Mouse (Mus musculus) urinary bladder, postnatal 4 days (tissue): ENCODE measurements around the gene Dap.

Experiments
- DNase-seq, 2 experiments: peaks; one replicate each; pipeline ENCODE4 v3.0.0; 2021 to 2022; ENCODE audit warnings: low spot score in 2 of 2

Gene Dap

DNA sequence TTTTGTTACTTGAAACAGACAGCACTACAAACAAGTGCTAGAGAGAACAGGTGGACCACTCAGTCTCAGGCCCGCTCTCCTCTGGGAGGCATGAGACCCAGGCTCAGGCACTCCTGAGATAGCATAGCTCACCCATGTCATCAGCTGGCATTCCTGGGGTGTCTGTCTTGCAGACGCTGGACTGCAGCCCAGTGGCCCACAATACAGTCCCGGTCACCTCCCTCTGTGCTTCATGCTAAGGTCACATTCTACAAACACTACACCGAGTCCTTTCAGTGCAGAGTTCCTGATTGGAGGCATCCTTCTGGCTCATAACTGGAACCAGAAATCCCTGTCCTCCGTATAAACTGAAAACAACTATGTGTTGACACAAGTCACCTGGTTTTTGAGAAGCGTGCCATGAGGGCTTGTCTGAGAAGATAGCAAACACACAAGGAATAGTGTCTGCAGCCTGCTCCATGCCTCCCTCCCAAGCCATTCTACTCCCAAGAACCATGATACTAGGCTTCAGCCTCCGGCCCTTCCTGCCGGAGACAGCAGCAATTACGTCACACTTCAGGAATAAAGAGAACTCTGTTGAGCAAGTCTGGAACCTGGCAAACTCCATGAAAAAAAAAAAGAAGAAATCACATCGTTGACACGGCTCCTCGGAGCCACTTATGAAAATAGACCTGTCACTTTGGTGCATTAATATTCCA lies 78.3 kb downstream of the Dap start:
- DNase-seq: no peak

DNA sequence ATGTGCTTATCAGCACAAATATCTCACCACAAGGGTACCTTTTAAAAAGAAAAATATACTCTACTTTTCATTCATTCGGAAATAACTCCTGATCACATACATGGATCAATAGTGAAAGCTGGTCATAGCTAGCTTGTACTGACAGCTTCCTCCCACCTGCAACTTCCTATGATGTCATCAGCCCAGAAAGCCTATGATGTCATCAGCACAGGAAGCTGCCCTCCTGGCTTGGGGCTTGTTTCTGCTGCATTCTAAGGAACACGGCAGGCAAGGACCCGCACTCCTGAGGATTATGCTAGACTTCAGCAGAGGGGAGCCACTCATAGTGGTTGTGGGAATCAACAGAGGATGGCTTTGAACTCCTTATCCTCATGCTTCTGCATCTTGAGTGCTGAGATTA lies 80.2 kb downstream of the Dap start:
- no peak for DNase-seq

- no peak for DNase-seq
These were observed 81.1 kb downstream of the Dap start for GRCm38 (mm10) chr15:31305181-31305580.

GRCm38 (mm10) chr15:31306726-31307125 lies 82.6 kb downstream of the Dap start:
- no peak for DNase-seq

DNA sequence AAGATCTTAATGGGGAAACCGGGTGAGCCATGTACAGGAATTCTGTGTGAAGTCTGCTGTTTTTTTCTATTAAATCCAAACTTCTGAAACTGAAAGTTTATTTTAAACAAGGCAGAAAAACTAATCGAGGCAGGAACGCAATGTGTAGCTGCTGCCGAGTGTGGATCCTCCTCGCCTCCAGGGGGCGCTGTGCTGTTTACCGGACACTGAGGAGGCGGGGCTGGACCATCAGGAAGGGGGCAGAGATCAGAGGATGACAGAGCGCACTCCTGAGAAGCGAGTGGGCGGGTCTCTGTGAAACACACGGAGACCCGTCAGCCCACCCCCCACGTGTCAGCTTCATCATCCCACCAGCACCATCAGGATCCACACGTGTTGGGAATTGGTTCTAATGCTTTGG lies 85.4 kb downstream of the Dap start:
- no peak for DNase-seq

GRCm38 (mm10) chr15:31312001-31312400 lies 87.9 kb downstream of the Dap start:
- no peak for DNase-seq

GRCm38 (mm10) chr15:31315630-31316231 lies 91.6 kb downstream of the Dap start:
- DNase-seq: peak; percentile 58 to 82

- DNase-seq: no peak
These were observed 93.1 kb downstream of the Dap start for GRCm38 (mm10) chr15:31317056-31317805.

- no peak for DNase-seq
These were observed 94.2 kb downstream of the Dap start for GRCm38 (mm10) chr15:31318158-31318955.

GRCm38 (mm10) chr15:31319046-31319445 lies 94.9 kb downstream of the Dap start:
- no peak for DNase-seq

DNA sequence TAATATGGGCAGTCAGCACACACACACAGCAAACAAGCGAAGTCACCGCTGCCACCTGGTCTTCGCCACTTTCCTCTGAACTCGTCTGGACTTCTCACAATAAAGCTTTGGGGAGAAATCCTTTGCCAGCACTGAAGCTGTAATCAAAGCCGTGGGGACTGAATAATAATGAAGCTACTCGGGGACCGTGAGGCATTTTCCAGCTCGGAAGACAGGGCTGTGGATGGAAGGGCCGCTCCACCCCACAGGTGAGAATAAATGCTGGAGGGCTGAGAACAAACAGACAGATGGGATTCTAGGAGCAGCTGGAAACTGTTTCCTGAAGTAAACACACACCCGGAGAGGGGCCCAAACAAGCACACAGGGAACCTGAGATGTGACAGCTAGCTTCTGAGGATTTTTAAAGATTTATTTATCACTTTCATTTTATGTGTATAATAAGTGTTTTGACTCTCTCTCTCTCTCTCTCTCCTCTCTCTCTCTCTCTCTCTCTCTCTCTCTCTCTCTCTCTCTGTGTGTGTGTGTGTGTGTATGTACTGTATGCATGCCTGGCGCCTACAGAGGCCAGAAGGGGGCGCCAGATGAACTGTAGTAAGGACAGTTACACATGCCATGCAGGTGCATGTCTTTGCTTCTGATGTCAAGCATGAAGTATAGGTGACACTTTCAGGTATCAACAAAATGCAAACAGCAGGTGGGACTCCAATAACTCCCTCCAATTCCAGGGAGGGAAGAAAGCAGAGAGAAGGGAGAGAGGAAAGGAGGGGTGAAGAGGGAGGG lies 96.7 kb downstream of the Dap start:
- DNase-seq: no peak

DNA sequence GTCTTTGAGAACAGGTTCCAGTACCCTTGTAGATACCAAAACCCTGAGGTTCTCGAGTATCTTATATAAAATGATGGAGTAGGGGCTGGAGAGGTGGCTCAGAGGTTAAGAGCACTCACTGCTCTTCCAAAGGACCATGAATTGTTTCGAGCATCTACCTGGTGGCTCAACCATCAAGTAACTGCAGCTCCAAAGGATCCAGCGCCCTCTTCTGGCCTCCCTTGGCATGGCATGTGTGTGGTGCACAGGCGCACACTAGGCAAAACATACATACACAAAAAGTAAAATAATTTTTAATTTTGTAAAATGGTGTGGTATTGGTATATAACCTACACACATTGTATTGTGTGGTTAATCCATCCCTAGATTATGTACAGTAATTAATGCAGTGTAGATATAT lies 99.6 kb downstream of the Dap start:
- no peak for DNase-seq
